Mouse (Mus musculus): ENCODE measurements at regions not wholly inside any gene's neighbourhood (a gene's known extent, or its start where the extent isn't known, plus 50 kb on each side); places are given as distances from the start of the nearest gene placed in this dataset.

DNA sequence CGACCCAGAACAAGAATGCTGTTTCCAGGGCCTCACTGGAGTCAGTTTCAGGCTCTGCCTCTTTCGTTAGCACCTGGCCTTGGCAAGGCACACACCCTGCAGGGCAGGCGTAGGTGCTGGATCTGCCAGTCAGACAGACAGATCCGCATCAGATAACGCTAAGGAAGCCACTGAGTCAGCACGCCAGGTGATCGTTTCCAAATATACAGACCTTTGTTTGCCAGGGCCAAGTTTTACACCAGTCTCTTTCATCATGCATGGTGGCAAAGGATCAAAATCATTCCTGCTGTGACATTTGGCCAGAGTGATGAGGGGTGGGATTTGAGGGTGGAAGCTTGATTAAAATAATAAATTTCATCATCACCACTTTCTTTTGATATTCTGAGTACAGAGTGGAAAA lies 411.0 kb downstream of the Ofcc1 start:
- DNase-seq (ENCODE audit: extremely low read depth, low read depth, low spot score): peak; percentile 98

- no peak for DNase-seq (ENCODE audit: extremely low read depth, low read depth, low spot score)
Measured at GRCm38 (mm10) chr13:39935216-39935615, 426.0 kb downstream of the Ofcc1 start.

DNA sequence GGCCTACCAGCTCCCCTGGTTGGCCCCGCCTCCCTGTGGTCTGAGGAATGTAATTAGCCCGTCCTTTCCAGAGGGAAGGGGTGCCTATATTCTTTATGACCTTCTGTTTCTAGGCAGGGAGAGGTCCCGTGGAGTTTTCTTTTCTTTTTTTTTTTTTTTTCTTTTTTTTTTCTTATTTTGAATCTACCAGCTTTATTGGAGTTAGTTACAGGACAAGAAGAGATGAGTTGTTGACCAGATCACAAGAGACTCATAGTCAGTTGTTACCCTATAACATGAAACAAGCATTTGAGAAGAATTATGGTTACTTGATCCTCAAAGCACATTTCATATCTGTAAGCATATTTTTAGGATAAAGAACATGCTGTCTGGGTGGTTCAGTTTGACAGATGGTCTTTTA lies 429.8 kb downstream of the Ofcc1 start:
- no peak for DNase-seq (ENCODE audit: extremely low read depth, low read depth, low spot score)

DNA sequence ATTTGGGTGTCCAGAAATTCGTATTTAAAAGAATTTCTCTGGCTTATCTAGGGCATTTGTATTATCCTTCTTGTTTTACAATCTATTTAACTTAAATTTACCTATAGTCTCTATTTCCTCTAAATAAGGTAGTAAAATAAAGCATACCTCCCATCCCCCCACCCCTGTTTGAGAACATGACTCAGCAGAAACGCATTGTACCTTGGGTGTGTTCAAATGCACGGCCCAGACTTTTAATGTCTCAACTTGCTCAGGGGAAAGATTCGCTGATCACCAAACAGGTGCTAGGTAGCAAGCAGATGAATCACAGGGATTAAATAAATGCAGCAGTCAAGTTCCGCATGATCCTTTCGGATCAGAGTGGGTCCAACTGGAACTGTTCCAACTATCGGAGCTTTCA lies 432.7 kb downstream of the Ofcc1 start:
- DNase-seq (ENCODE audit: extremely low read depth, low read depth, low spot score): no peak

DNA sequence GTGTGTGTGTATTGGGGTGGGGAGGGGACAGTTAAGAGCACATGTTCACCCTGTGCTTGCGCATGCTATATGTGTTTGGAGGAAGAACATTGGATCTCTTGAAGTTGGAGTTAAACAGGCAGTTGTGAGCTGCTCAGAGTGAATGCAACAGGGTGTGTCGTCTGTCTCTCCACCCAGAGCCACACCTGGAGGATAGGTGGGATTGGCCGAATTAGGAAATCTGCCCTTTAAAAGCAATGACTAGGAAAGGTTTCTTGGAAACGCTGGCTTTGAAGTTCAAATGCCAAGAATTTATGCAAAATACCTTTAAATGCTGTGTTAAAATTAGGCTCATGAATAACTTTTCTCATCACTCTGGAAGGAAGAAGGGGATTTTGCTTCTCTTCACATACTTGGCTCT lies 436.9 kb downstream of the Ofcc1 start:
- no peak for DNase-seq (ENCODE audit: extremely low read depth, low read depth, low spot score)

DNA sequence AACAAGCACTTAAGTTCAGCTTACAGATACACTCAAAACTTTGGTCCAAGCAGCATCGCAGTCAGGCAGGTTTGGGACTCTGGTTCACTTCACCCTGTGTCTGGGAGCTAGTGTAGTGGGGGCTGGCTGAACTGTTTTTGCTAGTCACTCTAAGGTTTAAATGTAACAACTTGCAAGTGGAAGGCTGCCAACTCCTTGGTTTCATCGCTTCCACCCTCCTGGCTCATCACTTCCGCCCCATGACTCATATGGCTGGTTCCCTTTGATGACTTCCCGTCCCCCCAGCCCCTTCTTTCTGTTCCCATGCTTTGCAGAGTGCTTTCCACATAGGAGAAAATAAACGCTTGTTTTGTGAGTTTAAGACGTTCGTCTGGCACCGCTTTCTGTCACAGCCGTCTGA lies 438.1 kb downstream of the Ofcc1 start:
- no peak for DNase-seq (ENCODE audit: extremely low read depth, low read depth, low spot score)

DNA sequence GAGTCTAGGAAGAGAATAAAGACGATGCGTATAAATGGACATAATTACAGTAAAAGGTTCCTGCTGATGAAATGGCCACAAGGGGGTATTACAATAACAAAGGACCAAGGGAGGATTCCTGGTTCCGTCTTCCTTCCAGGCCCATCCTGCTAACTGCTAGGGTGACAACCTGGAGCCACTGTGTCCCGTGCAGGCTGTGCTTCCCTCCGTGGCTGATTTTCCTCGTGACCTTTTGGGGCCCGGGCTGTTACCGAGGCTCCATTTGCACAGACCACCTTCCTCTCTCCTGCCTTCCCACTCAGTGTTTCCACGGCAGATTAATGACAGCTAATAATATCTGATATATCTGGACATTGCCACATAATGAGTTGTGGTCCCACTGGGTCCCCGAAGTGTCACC lies 453.5 kb downstream of the Ofcc1 start:
- no peak for DNase-seq (ENCODE audit: extremely low read depth, low read depth, low spot score)

DNA sequence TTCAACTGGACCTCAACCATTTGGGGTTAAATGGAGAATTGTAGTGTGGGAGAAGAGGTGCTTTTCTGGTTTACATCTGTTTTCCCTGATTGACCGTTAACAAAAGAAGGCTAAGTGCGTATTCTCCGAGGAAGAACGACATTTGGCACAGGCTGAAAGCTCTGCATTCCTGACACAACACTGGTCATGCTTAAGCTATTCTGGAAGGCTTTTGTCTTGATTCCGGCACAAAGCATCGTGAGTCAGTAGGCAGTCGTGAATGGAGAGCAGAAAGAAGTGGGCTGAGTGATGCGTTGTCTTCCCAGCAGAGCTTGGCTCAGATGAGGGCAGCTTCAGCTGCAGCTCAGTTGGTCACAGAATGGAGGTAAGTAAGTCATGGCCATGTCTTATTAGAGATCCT lies 457.0 kb downstream of the Ofcc1 start:
- no peak for DNase-seq (ENCODE audit: extremely low read depth, low read depth, low spot score)

- no peak for DNase-seq (ENCODE audit: extremely low read depth, low read depth, low spot score)
Measured at GRCm38 (mm10) chr13:39903319-39903718, 457.9 kb downstream of the Ofcc1 start.

DNA sequence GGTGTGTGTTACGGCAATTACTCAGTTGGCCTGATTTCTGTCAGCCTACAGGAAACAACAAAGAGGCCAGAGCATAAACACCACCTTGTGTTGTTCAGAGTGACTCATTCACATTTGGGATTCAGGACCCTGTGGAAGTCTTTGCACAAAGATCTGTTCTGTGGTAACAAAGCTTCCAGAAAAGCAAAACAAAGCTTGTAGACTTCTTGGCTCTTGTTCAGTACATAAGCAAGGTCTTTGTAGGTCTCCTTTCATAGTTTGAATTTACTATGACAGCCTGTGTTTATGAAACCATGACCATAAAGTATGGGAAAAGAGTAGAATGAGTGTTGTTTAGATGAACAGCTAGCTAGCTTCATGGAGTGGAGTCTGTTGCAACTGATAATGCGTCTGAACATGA lies 461.9 kb downstream of the Ofcc1 start:
- no peak for DNase-seq (ENCODE audit: extremely low read depth, low read depth, low spot score)

DNA sequence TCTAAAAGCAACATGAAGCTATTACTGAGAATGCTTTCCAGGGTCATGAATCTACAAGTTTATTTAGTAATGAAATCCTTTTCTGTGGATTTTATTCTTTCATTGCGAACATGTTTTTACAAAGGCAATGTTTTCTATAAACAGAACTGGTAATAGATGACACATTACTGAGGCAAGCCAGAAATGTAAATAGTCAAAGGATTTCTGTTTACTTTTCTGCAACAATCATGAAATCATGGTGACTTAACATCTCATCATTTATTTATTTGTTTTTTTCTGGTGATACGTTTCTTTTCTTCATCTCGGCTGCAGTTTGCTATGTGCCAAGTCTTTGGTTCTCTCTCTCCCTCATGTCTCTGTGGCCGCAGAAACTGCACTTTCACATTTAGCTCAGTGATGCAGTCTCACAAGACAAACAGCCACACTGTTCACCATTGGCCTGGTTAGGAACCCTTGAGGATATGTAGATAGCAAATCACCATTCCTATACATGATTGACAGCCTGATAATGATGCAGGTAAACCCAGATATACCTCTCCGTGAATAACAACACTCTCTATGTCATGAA lies 462.8 kb downstream of the Ofcc1 start:
- DNase-seq (ENCODE audit: extremely low read depth, low read depth, low spot score): no peak

DNA sequence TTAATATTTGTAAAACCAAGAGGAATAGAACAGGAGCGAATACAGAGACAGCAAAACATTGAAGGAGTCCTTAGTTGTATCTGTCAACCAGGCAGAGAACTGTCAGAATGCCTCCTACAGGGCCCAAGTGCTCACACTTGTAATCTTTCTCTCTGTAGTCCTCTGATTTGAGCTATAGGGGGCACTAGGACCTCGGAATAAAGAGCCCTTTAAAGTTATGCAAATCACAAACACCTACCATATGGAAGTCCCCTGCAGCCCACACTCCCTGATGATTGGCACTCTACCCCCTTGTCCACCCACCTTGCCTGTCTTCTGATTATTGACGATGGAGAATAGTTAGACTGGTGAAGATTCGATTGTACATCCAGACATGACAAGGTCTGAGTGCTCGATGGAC lies 467.1 kb downstream of the Ofcc1 start:
- DNase-seq (ENCODE audit: extremely low read depth, low read depth, low spot score): no peak

DNA sequence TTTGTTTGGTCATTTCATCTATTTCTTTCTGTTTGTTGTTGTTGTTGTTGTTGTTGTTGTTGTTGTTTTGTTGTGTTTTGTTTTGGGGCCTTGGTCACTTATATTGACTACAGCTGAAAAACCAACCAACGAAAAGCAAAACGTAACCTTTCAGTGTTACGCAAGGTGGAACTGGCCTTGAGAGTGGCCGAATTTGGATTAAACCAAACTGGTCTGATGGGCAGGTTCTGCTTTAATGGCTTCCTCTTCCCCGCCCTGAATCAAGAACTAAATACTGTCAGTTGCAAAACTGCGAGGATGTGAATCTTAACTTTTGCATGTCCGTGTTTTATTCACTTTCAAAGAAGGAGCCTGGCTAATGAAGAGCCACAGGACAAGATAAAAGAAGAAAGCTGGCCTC lies 480.2 kb downstream of the Ofcc1 start:
- DNase-seq (ENCODE audit: extremely low read depth, low read depth, low spot score): no peak

- DNase-seq (ENCODE audit: extremely low read depth, low read depth, low spot score): no peak
Measured at GRCm38 (mm10) chr13:39880136-39880535, 481.1 kb downstream of the Ofcc1 start.

GRCm38 (mm10) chr13:39877361-39878141 lies 483.7 kb downstream of the Ofcc1 start:
- DNase-seq (ENCODE audit: extremely low read depth, low read depth, low spot score): no peak

DNA sequence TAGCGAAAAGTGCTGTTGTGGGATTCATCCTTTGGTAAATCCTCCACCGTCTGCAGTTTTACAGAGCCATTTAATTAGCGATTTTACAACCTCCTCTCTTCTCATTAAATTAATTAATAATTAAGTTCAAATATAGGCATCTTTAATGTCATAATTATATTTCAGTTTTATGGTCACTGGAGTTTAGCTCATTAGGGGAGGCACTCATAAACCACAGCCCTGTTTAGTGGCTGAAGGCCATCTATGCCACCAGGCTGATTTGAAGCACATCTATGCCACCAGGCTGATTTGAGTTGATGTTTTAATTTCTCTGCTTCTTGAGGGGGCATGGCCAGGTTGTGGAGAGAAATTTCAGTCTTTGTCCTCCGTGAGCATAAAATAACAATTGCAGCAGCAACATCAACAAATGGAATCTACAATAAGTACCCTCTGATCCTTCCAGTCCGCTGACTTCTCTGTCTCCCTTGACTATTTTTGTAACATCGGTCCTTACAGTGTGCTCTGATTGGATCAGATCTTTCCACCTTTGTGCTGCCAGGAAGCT lies 508.9 kb downstream of the Ofcc1 start:
- DNase-seq (ENCODE audit: extremely low read depth, low read depth, low spot score): no peak

GRCm38 (mm10) chr13:39849391-39849790 lies 511.9 kb downstream of the Ofcc1 start:
- DNase-seq (ENCODE audit: extremely low read depth, low read depth, low spot score): no peak

GRCm38 (mm10) chr13:39836053-39836584 lies 525.1 kb downstream of the Ofcc1 start:
- DNase-seq (ENCODE audit: extremely low read depth, low read depth, low spot score): no peak

DNA sequence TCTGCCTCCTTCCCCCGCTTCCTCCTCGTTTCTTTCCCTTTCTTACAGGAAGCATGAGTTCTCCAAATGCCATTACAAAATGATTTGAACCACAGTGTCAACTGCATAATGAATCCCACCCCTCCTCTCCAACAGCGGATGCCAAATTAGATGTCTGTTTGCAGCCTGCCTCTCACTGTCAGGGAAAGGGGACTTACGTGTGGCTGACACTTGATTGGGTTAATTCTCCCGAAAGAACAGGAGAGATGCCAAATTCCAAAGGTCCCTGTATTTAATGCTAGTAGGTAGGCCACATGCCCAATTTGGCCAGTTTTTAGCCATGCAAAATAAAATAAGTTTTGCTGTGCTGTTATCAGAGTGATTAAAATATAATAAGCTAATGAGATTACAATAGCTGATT lies 525.9 kb downstream of the Ofcc1 start:
- DNase-seq (ENCODE audit: extremely low read depth, low read depth, low spot score): no peak

DNA sequence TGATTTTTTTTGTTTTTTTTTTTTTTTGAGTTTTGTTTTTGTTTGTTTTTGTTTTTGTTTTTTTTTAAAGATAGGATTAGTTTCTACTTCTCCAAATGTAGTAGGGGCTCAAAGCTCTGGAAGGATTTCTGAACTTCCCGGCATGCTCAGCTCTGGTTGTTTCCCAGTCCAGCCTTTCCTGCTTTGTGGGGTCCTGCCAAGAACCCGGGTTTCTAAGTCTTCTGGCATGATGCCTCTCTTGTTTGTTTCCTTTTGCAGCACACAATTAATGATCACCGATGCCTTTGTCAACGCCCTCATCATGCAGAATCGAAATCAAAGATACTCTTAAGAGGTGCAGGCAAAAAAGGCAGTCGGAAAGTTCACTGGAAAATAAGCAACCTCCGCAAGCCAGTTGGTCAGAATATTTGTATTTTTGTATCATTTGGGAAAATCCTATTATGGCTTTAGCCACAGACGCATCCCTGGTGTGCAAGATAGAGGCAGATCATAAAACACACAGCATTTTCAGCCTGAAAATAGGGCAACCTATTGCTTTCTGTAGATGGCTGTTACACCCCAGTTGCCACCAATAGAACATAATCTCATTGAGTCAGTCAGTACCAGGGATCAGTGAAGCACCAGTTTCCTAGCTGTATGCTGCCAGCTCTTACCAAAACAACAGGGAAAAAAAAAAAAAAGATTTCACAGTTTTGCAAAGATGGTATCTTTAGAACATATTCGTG lies 526.6 kb downstream of the Ofcc1 start:
- DNase-seq (ENCODE audit: extremely low read depth, low read depth, low spot score): no peak

DNA sequence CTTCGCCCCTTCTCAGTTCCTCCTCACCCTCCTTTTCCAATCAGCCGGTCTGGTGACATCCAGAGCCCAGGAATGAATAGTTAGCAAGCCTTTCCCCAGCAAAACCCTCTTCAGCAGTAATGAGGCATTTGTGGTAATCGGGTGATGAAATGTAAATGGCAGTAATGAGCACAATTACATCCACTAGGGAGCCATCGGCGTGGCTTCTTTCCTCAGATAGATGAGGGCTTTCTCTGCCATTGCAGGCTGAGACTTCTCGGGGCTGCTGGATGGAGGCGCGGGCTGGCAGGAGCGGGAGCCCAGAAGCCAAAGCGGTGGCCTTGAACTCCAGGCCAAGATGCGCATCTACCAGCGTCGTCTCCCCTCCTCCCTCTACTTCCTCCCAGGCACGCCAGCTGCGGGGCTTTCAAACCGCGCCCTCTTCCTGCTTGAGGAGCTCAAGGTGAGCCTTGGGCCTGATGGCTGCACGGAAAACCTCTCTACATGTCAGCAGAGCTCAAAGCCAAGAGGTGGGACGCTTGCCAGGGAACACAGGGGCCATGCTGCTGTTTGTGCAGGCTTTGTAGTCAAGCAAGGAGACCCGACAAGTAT lies 537.2 kb downstream of the Ofcc1 start:
- DNase-seq (ENCODE audit: extremely low read depth, low read depth, low spot score): no peak
